Mouse (Mus musculus) hindbrain, postnatal 0 days (tissue): ENCODE measurements at regions not wholly inside any gene's neighbourhood (a gene's known extent, or its start where the extent isn't known, plus 50 kb on each side); places are given as distances from the start of the nearest gene placed in this dataset.

Experiments used
- ATAC-seq: fragments of 200-750 bp; cut with Nextera tagmentation; 2 replicates; pipeline ENCODE4 v1.8.0; 2017; ENCODE audit warnings: mild to moderate bottlenecking, moderate TSS enrichment, moderate library complexity
- DNase-seq: peaks from one replicate; pipeline ENCODE4 v3.0.0-alpha.2; 2015; ENCODE audit warnings: low spot score
- H3K27ac ChIP-seq: fragments of 300-500 bp; sonication (generic); 2 replicates; pipeline ENCODE4 v1.5.1; 2014; ENCODE audit warnings: mild to moderate bottlenecking
- H3K27me3 ChIP-seq: fragments of 300-500 bp; sonication (generic); 2 replicates; pipeline ENCODE4 v1.6.1; 2014; ENCODE audit warnings: low read length, mixed read lengths; ENCODE audit not compliant: insufficient read depth
- H3K36me3 ChIP-seq: fragments of 300-500 bp; sonication (generic); 2 replicates; pipeline ENCODE4 v1.6.1; 2014; ENCODE audit warnings: low read length, mixed read lengths; ENCODE audit not compliant: insufficient read depth
- H3K4me1 ChIP-seq: fragments of 300-500 bp; sonication (generic); 2 replicates; pipeline ENCODE4 v1.6.1; 2014; ENCODE audit warnings: antibody characterized with exemption, low read length, mixed read lengths; ENCODE audit not compliant: insufficient read depth
- H3K4me2 ChIP-seq: fragments of 300-500 bp; sonication (generic); 2 replicates; pipeline ENCODE4 v1.6.1; 2014; ENCODE audit warnings: low read depth, mild to moderate bottlenecking, low read length, moderate library complexity, mixed read lengths
- H3K4me3 ChIP-seq: fragments of 300-500 bp; sonication (generic); 2 replicates; pipeline ENCODE4 v1.5.1; 2014; ENCODE audit warnings: low read length
- H3K9ac ChIP-seq: fragments of 300-500 bp; sonication (generic); replicated peaks from 2 replicates; pipeline ENCODE4 v1.6.1; 2014; ENCODE audit warnings: mild to moderate bottlenecking, low read length, moderate library complexity, mixed read lengths
- H3K9me3 ChIP-seq: fragments of 300-500 bp; sonication (generic); 2 replicates; pipeline ENCODE4 v1.6.1; 2016; ENCODE audit warnings: low read length, mixed read lengths
- CTCF ChIP-seq: IDR thresholded peaks from 2 replicates; pipeline ENCODE4 v1.5.1; 2016; ENCODE audit warnings: antibody characterized with exemption, control low read depth, low read depth
- WGBS: fragments of 180-500 bp; shearing (Covaris S2); extraction: QIAGEN DNeasy Blood & Tissue Kit; methylation state at CpG from one replicate; pipeline ENCODE4 v1.1.7; 2014; 5-methylcytosine and 5-hydroxymethylcytosine counted together

DNA sequence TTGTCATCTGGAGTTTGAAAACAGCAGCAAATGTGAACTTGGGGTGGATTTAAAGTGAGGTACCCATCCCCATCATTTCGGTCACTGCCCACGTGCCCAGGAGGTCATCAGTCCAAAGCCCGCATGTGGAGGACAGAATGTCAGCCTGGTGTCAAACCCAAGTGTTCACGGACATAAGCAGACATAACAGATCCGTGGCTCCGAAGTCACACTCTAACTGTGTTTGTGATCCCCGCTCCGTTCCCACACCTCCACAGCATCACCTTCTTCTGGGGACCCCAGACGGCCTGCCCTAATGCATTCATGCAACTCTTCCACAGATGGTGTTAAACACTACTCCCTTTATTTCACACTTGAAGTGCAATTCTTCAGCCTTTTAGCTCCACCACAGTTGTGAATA is 462.8 kb upstream of the Cdh4 start:
- no peak for TF ChIP-seq CTCF
- DNase-seq (no peak), ATAC-seq (no peak)
- no peak overlapping the region for H3K9ac ChIP-seq
- 85% methylated on average over 9 of the region's 9 CpGs for WGBS
- H3K4me1 ChIP-seq, result no peaks in the 10 kb centered on the region
- H3K4me2 ChIP-seq, result no peak overlapping the region
- H3K36me3 ChIP-seq, result no peaks in the 10 kb centered on the region
- H3K27me3 ChIP-seq, result no peaks in the 10 kb centered on the region
- H3K9me3 ChIP-seq, result no peaks in the 10 kb centered on the region
- H3K27ac ChIP-seq, result no peak overlapping the region
- H3K4me3 ChIP-seq, result no peak overlapping the region

DNA sequence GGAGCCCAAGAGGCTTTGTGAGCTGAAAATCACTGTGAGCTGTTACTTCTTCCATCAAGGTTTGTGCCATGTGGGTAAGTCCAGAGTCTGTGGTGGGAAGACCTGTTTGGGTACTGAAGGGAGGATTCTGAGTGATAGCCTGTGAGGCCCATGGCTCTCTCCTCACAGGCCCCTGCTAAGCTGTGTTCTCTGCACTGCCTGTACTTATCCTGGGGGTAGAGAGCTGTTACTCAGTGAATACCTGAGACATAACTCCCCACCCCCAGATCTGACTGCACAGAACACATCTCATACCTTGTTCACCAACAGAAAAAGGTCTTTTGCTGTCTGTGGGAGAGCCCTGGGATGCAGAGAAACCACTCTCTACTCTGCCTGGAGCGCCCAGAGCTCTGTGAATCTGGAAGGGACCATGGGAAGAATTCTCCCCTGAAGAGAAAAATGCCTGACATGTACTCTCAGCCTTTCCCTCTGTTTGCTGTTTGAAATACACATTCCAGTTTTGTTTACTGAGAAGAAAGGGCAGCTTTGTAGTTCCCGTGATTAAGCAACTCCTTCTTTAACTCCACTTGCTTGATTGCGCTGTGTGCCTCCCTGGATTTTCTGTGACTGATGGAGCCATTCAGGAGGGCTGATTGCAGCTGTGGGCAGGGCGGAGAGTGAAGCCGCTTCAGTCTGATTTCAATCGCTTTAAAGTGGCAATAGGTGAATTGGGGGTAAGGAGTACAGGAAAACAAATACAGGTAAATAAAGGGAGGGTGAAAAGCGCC is 460.3 kb upstream of the Cdh4 start:
- Histone ChIP-seq H3K4me1 (no peaks in the 10 kb centered on the region), H3K4me3 (no peak overlapping the region), H3K4me2 (no peak overlapping the region), H3K27me3 (no peaks in the 10 kb centered on the region), H3K36me3 (no peaks in the 10 kb centered on the region), H3K27ac (no peak overlapping the region), H3K9me3 (no peaks in the 10 kb centered on the region), H3K9ac (no peak overlapping the region)
- no peak for TF ChIP-seq CTCF
- 45% methylated on average over 7 of the region's 7 CpGs for WGBS
- no peak for ATAC-seq
- no peak for DNase-seq

DNA sequence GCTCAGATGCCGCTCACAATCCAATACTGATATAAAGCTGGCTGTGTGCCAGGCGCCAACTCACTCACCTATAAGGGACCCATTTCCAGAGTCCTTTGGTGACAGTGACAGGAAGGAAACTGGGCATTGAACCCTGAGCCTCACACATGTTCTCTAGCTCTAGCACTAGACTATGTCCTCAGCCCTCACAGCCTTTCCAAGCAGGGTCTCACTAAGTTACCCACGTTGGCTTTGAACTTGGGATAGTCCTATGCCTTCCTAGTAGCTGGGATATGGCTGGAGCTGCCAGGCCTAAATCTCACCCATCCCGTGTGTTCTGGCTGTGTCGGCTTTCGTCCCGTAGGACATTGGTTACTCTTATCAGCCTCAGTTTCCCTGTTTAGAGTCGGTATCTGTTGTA is 458.4 kb upstream of the Cdh4 start:
- H3K27ac ChIP-seq, result no peak overlapping the region
- 89% methylated on average over 8 of the region's 8 CpGs for WGBS
- no peaks in the 10 kb centered on the region for H3K9me3 ChIP-seq
- H3K27me3 ChIP-seq, result no peaks in the 10 kb centered on the region
- TF ChIP-seq CTCF, result no peak
- no peak overlapping the region for H3K4me2 ChIP-seq
- no peaks in the 10 kb centered on the region for H3K4me1 ChIP-seq
- no peak for ATAC-seq
- no peak overlapping the region for H3K9ac ChIP-seq
- DNase-seq, result no peak
- no peak overlapping the region for H3K4me3 ChIP-seq
- no peaks in the 10 kb centered on the region for H3K36me3 ChIP-seq

DNA sequence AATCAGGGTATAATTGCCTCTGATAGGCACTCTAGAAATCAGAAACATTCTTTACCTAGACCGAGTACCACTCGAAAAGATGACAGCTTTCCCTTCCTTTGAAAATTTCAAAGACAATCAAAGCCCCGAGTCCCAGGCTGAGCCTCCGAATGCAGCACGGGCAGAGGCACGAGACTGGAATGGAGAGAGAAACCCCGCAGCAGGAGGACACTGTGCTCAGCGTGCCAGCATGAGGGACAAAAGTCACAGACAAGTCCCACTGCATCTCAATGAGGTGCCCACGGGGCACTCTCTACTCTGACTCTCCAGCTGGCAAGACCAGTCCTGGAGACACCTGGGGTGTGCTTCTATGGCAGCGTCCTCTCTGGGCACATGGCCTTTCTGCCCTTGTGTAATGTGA is 454.3 kb upstream of the Cdh4 start:
- TF ChIP-seq CTCF, result no peak
- H3K9ac ChIP-seq, result no peak overlapping the region
- no peak overlapping the region for H3K4me3 ChIP-seq
- ATAC-seq, result no peak
- 35% methylated on average over 10 of the region's 10 CpGs for WGBS
- no peaks in the 10 kb centered on the region for H3K9me3 ChIP-seq
- H3K27me3 ChIP-seq, result no peaks in the 10 kb centered on the region
- no peak overlapping the region for H3K27ac ChIP-seq
- H3K36me3 ChIP-seq, result no peaks in the 10 kb centered on the region
- peaks cover 4% of the 10 kb centered on the region; the same call in 1 of the 2 replicates for H3K4me1 ChIP-seq
- peak; percentile 23 for DNase-seq
- H3K4me2 ChIP-seq, result no peak overlapping the region

DNA sequence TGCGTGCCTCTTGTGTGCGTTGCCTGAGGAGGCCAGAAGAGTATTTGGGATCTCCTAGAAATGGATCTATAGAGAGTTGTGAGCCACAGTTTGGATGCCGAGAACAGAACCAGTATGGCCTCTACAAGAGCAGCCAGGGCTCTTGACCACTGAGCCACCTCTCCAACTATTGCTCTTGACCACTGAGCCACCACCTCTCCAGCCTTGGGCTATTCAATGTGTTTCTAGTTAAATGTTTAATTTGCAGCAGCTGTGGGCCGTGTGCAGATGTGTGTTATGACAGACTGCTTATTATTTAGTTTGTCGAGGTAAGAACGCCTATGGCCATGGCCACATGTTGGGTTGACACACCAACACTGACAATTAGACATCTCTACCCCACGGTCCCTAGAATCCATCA is 452.9 kb upstream of the Cdh4 start:
- ATAC-seq, result no peak
- Histone ChIP-seq H3K27me3 (no peaks in the 10 kb centered on the region), H3K4me1 (peaks cover 4% of the 10 kb centered on the region; the same call in 1 of the 2 replicates), H3K27ac (no peak overlapping the region), H3K9me3 (no peaks in the 10 kb centered on the region), H3K36me3 (no peaks in the 10 kb centered on the region), H3K9ac (no peak overlapping the region), H3K4me3 (no peak overlapping the region), H3K4me2 (no peak overlapping the region)
- 90% methylated on average over 7 of the region's 7 CpGs for WGBS
- no peak for TF ChIP-seq CTCF
- no peak for DNase-seq

DNA sequence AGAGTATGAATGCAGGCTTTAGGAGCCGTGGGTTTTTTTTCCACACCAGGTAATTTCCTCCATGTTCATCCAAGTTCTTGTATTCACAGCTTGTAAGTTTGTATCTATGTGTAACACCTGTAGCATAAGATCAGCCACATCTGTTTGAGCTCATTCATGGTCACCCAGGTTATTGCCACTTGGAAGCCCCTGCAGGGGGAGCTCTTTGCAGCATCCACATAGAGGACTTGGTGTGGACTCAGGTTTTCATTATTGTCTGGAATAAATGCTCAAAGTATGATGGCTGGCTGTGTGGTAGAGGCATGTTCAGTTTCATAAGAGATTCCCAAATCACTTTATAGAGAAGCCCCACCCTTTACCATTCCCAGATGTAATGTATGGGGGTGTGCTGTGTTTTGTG is 452.4 kb upstream of the Cdh4 start:
- no peak for DNase-seq
- no peak for ATAC-seq
- H3K9ac ChIP-seq, result no peak overlapping the region
- no peak overlapping the region for H3K4me2 ChIP-seq
- H3K27ac ChIP-seq, result no peak overlapping the region
- no peaks in the 10 kb centered on the region for H3K9me3 ChIP-seq
- no peaks in the 10 kb centered on the region for H3K27me3 ChIP-seq
- H3K4me3 ChIP-seq, result no peak overlapping the region
- TF ChIP-seq CTCF, result peak; percentile 28; the same call in 1 of the 2 replicates
- peaks cover 4% of the 10 kb centered on the region; the same call in 1 of the 2 replicates for H3K4me1 ChIP-seq
- 82% methylated on average over 1 of the region's 1 CpGs for WGBS
- H3K36me3 ChIP-seq, result no peaks in the 10 kb centered on the region

DNA sequence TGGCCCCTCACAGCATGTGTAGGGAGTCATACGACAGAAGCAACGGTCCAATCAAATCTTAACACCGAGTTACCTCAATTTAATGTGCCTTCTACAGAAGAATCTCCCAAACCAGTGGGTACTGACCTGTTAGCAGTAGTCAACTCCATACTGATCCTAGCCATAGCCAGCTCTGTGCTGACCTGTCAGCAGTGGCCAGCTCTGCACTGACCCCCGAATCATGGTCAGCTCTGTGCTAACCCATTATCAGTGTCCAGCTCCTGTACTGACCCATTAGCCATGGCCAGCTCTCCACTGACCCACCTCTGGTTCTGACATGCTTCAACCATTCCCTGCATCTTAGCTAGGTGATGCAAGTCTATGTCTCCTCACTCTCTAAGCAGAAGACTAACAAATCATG is 451.3 kb upstream of the Cdh4 start:
- no peak for DNase-seq
- H3K4me2 ChIP-seq, result no peak overlapping the region
- no peaks in the 10 kb centered on the region for H3K9me3 ChIP-seq
- peaks cover 4% of the 10 kb centered on the region; the same call in 1 of the 2 replicates for H3K4me1 ChIP-seq
- H3K36me3 ChIP-seq, result no peaks in the 10 kb centered on the region
- H3K27me3 ChIP-seq, result no peaks in the 10 kb centered on the region
- ATAC-seq, result no peak
- TF ChIP-seq CTCF, result no peak
- H3K27ac ChIP-seq, result no peak overlapping the region
- WGBS, result 86% methylated on average over 4 of the region's 4 CpGs
- H3K4me3 ChIP-seq, result no peak overlapping the region
- no peak overlapping the region for H3K9ac ChIP-seq
